Mouse (Mus musculus): ENCODE data around the gene Ap1ar. TPM values are rescaled to one million over a fixed set of nuclear protein-coding genes. Genes with fewer than 3 reads are reported as not detected.
A peak's percentile ranks its signal among the peaks of the same experiment; 100 is the strongest.

Ap1ar gene
- polyA plus RNA-seq, 1 experiment from 2014 or later: 13.1 TPM

GRCm38 (mm10) chr3:127831079-127831478 lies 6.2 kb downstream of the Ap1ar start:
- 39% methylated on average over 6 of the region's 6 CpGs for WGBS (ENCODE audit: insufficient replicate concordance)
- H3K27ac ChIP-seq (ENCODE audit: low read length): no peak overlapping the region
- H3K9me3 ChIP-seq (replicated peaks; ENCODE audit: control insufficient read depth, low read length): no peaks in the 10 kb centered on the region
- H3K9ac ChIP-seq (ENCODE audit: low read depth, low read length): no peak overlapping the region
- peaks cover 9% of the 10 kb centered on the region for H3K4me1 ChIP-seq (ENCODE audit: control insufficient read depth, low read depth, low read length)
- H3K4me3 ChIP-seq (ENCODE audit: low read depth, low read length): no peak overlapping the region
- no peak for ATAC-seq (ENCODE audit: low read depth)
- no peak overlapping the region for H3K4me2 ChIP-seq (ENCODE audit: low read depth, low read length)
- no peaks in the 10 kb centered on the region for H3K27me3 ChIP-seq (ENCODE audit: control insufficient read depth, insufficient read depth, low read depth, low read length)
- H3K36me3 ChIP-seq (ENCODE audit: control insufficient read depth, insufficient read depth): no peaks in the 10 kb centered on the region; the same call in 1 of the 2 replicates

GRCm38 (mm10) chr3:127830183-127830582 lies 7.1 kb downstream of the Ap1ar start:
- Histone ChIP-seq H3K36me3 (ENCODE audit: control insufficient read depth, insufficient read depth) (no peaks in the 10 kb centered on the region; the same call in 1 of the 2 replicates), H3K4me3 (ENCODE audit: low read depth, low read length) (no peak overlapping the region), H3K9ac (ENCODE audit: low read depth, low read length) (no peak overlapping the region), H3K27me3 (ENCODE audit: control insufficient read depth, insufficient read depth, low read depth, low read length) (no peaks in the 10 kb centered on the region), H3K4me2 (ENCODE audit: low read depth, low read length) (no peak overlapping the region), H3K27ac (ENCODE audit: low read length) (no peak overlapping the region), H3K9me3 (replicated peaks; ENCODE audit: control insufficient read depth, low read length) (no peaks in the 10 kb centered on the region), H3K4me1 (ENCODE audit: control insufficient read depth, low read depth, low read length) (peaks cover under 1% of the 10 kb centered on the region; the same call in 1 of the 2 replicates)
- ATAC-seq (ENCODE audit: low read depth): no peak
- 83% methylated on average over 10 of the region's 10 CpGs for WGBS (ENCODE audit: insufficient replicate concordance)

- Histone ChIP-seq H3K9ac (ENCODE audit: low read depth, low read length) (no peak overlapping the region), H3K4me1 (ENCODE audit: control insufficient read depth, low read depth, low read length) (peaks cover 5% of the 10 kb centered on the region), H3K27ac (ENCODE audit: low read length) (no peak overlapping the region), H3K4me2 (ENCODE audit: low read depth, low read length) (no peak overlapping the region), H3K27me3 (ENCODE audit: control insufficient read depth, insufficient read depth, low read depth, low read length) (no peaks in the 10 kb centered on the region), H3K9me3 (replicated peaks; ENCODE audit: control insufficient read depth, low read length) (no peaks in the 10 kb centered on the region), H3K36me3 (ENCODE audit: control insufficient read depth, insufficient read depth) (peaks cover 2% of the 10 kb centered on the region; the same call in 1 of the 2 replicates), H3K4me3 (ENCODE audit: low read depth, low read length) (no peak overlapping the region)
- 61% methylated on average over 7 of the region's 7 CpGs for WGBS (ENCODE audit: insufficient replicate concordance)
- no peak for ATAC-seq (ENCODE audit: low read depth)
Measured at GRCm38 (mm10) chr3:127827123-127827522, 10.2 kb downstream of the Ap1ar start.

DNA sequence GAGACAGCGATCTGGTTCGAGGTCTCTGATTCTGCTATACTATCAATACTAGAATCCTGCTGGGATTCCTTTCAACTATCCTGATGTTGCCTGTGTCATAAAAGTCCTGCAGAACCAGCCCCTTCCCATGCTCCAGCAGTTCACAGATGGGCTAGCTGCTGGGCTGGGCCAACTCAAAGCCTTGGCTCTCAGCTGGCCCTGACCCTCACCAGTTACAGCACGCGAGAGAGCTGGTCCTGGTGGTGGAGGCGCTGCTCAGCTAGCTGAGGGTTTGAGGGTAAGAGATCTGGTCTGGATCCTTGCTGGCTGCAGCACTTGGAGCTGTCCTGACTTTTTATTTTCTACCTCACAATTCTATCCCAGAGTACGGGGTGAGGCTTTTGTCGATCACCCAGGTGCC lies 10.8 kb downstream of the Ap1ar start:
- H3K27me3 ChIP-seq (ENCODE audit: control insufficient read depth, insufficient read depth, low read depth, low read length): no peaks in the 10 kb centered on the region
- H3K27ac ChIP-seq (ENCODE audit: low read length): no peak overlapping the region
- H3K9me3 ChIP-seq (replicated peaks; ENCODE audit: control insufficient read depth, low read length): no peaks in the 10 kb centered on the region
- H3K36me3 ChIP-seq (ENCODE audit: control insufficient read depth, insufficient read depth): peaks cover 4% of the 10 kb centered on the region; the same call in 1 of the 2 replicates
- H3K4me1 ChIP-seq (ENCODE audit: control insufficient read depth, low read depth, low read length): peaks cover 5% of the 10 kb centered on the region
- no peak for ATAC-seq (ENCODE audit: low read depth)
- H3K9ac ChIP-seq (ENCODE audit: low read depth, low read length): no peak overlapping the region
- no peak overlapping the region for H3K4me3 ChIP-seq (ENCODE audit: low read depth, low read length)
- WGBS (ENCODE audit: insufficient replicate concordance): 83% methylated on average over 7 of the region's 7 CpGs
- no peak overlapping the region for H3K4me2 ChIP-seq (ENCODE audit: low read depth, low read length)

DNA sequence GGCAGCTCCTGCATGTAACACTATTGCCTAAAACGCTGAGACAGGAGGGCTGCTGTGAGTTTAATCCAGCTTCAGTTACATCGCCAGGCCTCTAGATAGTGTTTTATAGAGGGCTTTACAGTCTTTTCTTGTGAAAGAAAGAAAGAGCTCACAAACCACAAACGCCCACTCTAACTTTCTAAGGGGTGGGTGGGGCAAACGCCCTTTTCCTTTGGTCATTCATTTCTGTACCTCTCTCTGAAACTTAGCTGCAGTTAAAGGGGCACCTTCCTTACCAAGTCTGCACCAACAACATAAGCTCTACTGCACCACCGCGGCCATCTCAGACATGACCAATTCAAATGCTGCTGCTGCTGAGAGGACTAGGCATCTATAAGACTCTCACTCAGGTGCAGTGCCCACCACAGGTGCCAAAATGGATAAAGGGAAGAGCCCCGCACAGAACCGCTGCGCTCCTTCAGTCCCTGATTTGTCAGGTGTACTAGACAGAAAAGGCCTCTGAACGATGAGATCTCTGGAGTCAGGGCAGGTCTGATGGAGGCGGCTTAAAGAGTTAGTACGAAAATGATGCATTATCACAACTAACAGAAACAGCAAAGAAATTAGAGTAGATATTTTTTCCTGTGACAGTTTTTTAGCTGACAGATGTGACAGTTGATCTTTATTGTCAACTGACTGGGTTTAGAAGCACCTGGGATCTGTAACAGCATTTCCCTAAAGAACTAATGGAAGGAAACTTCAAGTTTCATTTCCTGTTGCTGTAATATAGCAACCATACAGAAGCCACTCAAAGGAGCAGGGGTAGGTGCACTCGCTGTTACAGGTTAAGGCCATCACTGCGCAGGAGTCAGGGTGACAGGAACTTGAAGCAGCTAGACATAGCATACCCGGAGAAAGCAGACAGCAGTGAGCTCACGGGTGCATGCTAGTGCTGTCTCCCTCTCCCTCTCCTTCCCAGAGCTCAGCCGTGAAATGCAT lies 13.1 kb downstream of the Ap1ar start:
- Histone ChIP-seq H3K36me3 (ENCODE audit: control insufficient read depth, insufficient read depth) (peaks cover 9% of the 10 kb centered on the region; the same call in 1 of the 2 replicates), H3K4me2 (ENCODE audit: low read depth, low read length) (no peak overlapping the region), H3K4me3 (ENCODE audit: low read depth, low read length) (no peak overlapping the region), H3K9ac (ENCODE audit: low read depth, low read length) (no peak overlapping the region), H3K27me3 (ENCODE audit: control insufficient read depth, insufficient read depth, low read depth, low read length) (no peaks in the 10 kb centered on the region), H3K9me3 (replicated peaks; ENCODE audit: control insufficient read depth, low read length) (no peaks in the 10 kb centered on the region), H3K4me1 (ENCODE audit: control insufficient read depth, low read depth, low read length) (peaks cover 13% of the 10 kb centered on the region), H3K27ac (ENCODE audit: low read length) (peak overlapping the region; percentile 52)
- 52% methylated on average over 17 of the region's 17 CpGs for WGBS (ENCODE audit: insufficient replicate concordance)
- ATAC-seq (ENCODE audit: low read depth): no peak

DNA sequence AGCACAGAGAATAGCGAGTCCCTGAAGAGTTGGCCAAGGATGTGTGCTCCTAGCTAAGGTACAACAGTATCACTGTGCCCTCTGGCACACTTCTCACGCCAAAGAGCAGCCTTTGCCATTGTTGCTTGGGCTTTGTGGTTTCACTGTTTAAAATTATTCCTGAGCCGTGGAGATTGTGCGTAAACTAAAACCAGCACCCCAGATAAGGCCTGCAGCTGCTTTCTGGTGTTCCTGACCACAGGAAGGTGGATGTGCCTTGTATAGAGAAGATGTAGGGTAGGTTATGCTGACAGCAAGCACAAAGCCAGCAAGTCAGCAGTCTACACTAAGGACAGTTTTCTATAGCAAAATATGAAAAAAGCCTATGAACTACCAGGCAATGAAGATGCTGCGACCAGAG lies 16.1 kb downstream of the Ap1ar start:
- Histone ChIP-seq H3K27ac (ENCODE audit: low read length) (peak overlapping the region; percentile 29; the same call in 1 of the 2 replicates), H3K9me3 (replicated peaks; ENCODE audit: control insufficient read depth, low read length) (no peaks in the 10 kb centered on the region), H3K4me2 (ENCODE audit: low read depth, low read length) (no peak overlapping the region), H3K27me3 (ENCODE audit: control insufficient read depth, insufficient read depth, low read depth, low read length) (no peaks in the 10 kb centered on the region), H3K4me3 (ENCODE audit: low read depth, low read length) (no peak overlapping the region), H3K36me3 (ENCODE audit: control insufficient read depth, insufficient read depth) (peaks cover 9% of the 10 kb centered on the region; the same call in 1 of the 2 replicates), H3K9ac (ENCODE audit: low read depth, low read length) (no peak overlapping the region), H3K4me1 (ENCODE audit: control insufficient read depth, low read depth, low read length) (peaks cover 17% of the 10 kb centered on the region)
- ATAC-seq (ENCODE audit: low read depth): peak; percentile 30; the same call in 1 of the 2 replicates
- 35% methylated on average over 5 of the region's 5 CpGs for WGBS (ENCODE audit: insufficient replicate concordance)

GRCm38 (mm10) chr3:127820400-127820799 lies 16.9 kb downstream of the Ap1ar start:
- Histone ChIP-seq H3K27ac (ENCODE audit: low read length) (peak overlapping the region; percentile 21; the same call in 1 of the 2 replicates), H3K9ac (ENCODE audit: low read depth, low read length) (no peak overlapping the region)

GRCm38 (mm10) chr3:127818694-127819663 lies 18.3 kb downstream of the Ap1ar start:
- H3K4me2 ChIP-seq (ENCODE audit: low read depth, low read length): no peak overlapping the region
- H3K4me3 ChIP-seq (ENCODE audit: low read depth, low read length): no peak overlapping the region
- no peak overlapping the region for H3K27ac ChIP-seq (ENCODE audit: low read length)
- no peak overlapping the region for H3K9ac ChIP-seq (ENCODE audit: low read depth, low read length)
- WGBS (ENCODE audit: insufficient replicate concordance): 68% methylated on average over 11 of the region's 11 CpGs
- no peaks in the 10 kb centered on the region for H3K9me3 ChIP-seq (replicated peaks; ENCODE audit: control insufficient read depth, low read length)
- peaks cover 11% of the 10 kb centered on the region for H3K4me1 ChIP-seq (ENCODE audit: control insufficient read depth, low read depth, low read length)
- no peaks in the 10 kb centered on the region for H3K27me3 ChIP-seq (ENCODE audit: control insufficient read depth, insufficient read depth, low read depth, low read length)
- peak; percentile 44 for ATAC-seq (ENCODE audit: low read depth)
- peaks cover 9% of the 10 kb centered on the region; the same call in 1 of the 2 replicates for H3K36me3 ChIP-seq (ENCODE audit: control insufficient read depth, insufficient read depth)

More at GRCm38 (mm10) chr3:127820400-127820799, 16.9 kb downstream of the Ap1ar start:
- H3K9me3 ChIP-seq (replicated peaks; ENCODE audit: control insufficient read depth, low read length): no peaks in the 10 kb centered on the region
- no peak overlapping the region for H3K4me2 ChIP-seq (ENCODE audit: low read depth, low read length)
- H3K4me3 ChIP-seq (ENCODE audit: low read depth, low read length): no peak overlapping the region
- peaks cover 9% of the 10 kb centered on the region; the same call in 1 of the 2 replicates for H3K36me3 ChIP-seq (ENCODE audit: control insufficient read depth, insufficient read depth)
- peaks cover 17% of the 10 kb centered on the region for H3K4me1 ChIP-seq (ENCODE audit: control insufficient read depth, low read depth, low read length)
- H3K27me3 ChIP-seq (ENCODE audit: control insufficient read depth, insufficient read depth, low read depth, low read length): no peaks in the 10 kb centered on the region
- no peak for ATAC-seq (ENCODE audit: low read depth)
- WGBS (ENCODE audit: insufficient replicate concordance): 54% methylated on average over 1 of the region's 1 CpGs

Measured in liver, embryonic 16.5 days (tissue).